Mouse (Mus musculus): Measurements from ENCODE around the gene Slc46a2. TPM values are rescaled to one million over a fixed set of nuclear protein-coding genes. Genes with fewer than 3 reads are reported as not detected.
A peak's percentile ranks its signal among the peaks of the same experiment; 100 is the strongest.

Slc46a2 gene
- polyA plus RNA-seq (2016; fragmentation: Nextera tagmentation; extraction: Ambion mirVana) = not detected in 2 replicates

DNA sequence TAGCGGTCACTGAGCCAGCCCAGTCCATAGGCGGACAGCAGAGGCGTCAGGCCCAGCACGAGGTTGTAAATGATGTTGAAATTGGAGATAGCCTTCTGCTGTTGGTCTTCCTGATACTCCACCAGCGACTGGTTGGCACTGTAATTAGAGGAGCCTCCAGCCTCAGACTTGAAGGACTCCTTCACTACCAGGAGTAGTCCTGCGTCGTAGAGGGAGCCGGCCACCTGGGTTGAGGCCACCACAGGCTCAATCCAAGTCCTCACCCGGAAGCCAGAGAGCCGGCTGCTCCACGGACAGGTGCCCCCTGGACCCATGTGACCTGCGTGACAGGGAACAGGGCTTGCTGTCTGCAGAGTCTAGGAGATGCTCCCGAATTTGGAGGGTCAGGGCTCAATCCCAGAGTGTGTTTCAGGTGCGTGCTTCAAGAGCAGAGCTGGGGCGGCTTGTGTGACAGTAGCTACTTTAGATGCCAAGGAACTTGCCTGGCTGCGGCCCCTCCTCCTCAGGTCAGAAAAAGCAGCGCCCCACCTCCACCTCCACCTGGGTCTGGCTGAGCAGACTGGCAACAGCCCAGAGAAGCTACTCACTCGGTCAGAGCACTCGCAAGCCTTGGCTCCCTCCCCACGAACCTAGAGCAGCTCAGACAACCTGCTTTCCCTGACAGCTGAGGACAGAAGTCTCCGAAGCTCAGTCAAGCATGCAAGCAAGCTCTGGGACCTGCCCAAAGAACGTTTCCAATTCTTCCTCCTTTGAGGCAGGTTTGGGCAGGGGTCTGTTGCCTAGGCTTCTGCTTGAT lies at the start of gene Slc46a2:
TSS of gene Slc46a2 (minus strand) at position 449 of the 796 bp plus-strand sequence.
- H3K4me3 ChIP-seq = peak within 1 kb of the TSS; percentile 12; the same call in 1 of the 2 replicates
- 10% methylated on average over 22 of the region's 22 CpGs for WGBS
- DNase-seq (ENCODE audit: extremely low spot score, low spot score) = no peak

GRCm38 (mm10) chr4:59963405-59964344 lies 48.8 kb upstream of the Slc46a2 start, which contains the start of gene Mup6:
Gene Mup6 (plus strand): TSS chr4:59964294.
- H3K4me1 ChIP-seq = peaks cover 7% of the 10 kb centered on the region
- no peak within 1 kb of the TSS for H3K27ac ChIP-seq
- no peaks in the 10 kb centered on the region for H3K36me3 ChIP-seq (replicated peaks)
- no peak within 1 kb of the TSS for H3K4me3 ChIP-seq
- H3K27me3 ChIP-seq (ENCODE audit: poor library complexity, severe bottlenecking) = no peaks in the 10 kb centered on the region
- no peaks in the 10 kb centered on the region for H3K9me3 ChIP-seq
- 41% methylated on average over 3 of the region's 3 CpGs for WGBS
- no peak for DNase-seq (ENCODE audit: extremely low spot score, low spot score)

More for the DNA sequence above, at the start of gene Slc46a2:
- no peak within 1 kb of the TSS for H3K27ac ChIP-seq
- H3K27me3 ChIP-seq (ENCODE audit: poor library complexity, severe bottlenecking) = peaks cover 37% of the 10 kb centered on the region
- peaks cover 12% of the 10 kb centered on the region for H3K4me1 ChIP-seq
- H3K9me3 ChIP-seq = no peaks in the 10 kb centered on the region
- no peaks in the 10 kb centered on the region for H3K36me3 ChIP-seq (replicated peaks)

DNA sequence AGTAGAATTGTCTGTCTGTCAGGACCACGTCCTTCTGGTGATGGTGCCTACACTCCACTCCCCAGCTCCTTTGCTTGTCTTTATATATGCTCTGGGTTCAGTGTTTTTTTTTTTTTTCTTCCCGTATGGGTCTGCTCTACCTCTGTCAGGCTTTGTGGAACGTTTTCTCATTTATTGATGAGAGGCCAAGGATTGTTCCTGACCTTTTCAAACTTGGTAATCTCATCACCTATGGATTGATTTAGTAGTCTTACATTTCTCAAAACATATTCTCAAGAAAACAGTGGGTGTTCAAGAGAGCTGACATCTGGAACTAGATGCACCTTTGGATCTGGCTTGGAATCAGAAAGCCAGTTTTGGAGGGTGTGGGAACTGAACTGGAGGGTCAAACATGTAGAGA lies 45.8 kb upstream of the Slc46a2 start, which contains the start of gene Mup4:
TSS of gene Mup4 (minus strand) at position 101 of the 400 bp plus-strand sequence.
- Histone ChIP-seq H3K9me3 (no peaks in the 10 kb centered on the region), H3K27me3 (ENCODE audit: poor library complexity, severe bottlenecking) (no peaks in the 10 kb centered on the region), H3K4me1 (peaks cover 7% of the 10 kb centered on the region), H3K4me3 (no peak within 1 kb of the TSS), H3K27ac (no peak within 1 kb of the TSS), H3K36me3 (replicated peaks) (no peaks in the 10 kb centered on the region)
- WGBS = 83% methylated on average over 3 of the region's 3 CpGs
- no peak for DNase-seq (ENCODE audit: extremely low spot score, low spot score)

DNA sequence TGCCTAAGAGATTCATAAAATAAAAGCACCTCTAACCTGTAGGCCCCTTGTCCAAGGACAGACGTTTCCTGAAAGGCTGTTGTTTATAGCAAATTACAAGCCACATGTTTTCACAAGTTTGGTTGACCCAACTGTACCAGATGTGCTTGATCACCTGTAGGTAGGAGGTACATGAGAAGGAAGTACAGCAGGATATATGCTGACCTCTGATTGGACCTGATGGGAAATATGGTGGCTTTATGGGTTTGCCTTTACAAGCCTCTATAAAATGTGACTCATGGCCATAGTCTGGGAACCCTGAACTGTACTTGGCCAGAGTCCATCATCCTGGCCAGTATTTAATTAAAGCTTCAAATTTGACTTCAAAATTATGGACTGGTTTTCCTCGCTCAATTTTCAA lies 22.7 kb upstream of the Slc46a2 start:
- H3K27ac ChIP-seq = no peak overlapping the region
- H3K27me3 ChIP-seq (ENCODE audit: poor library complexity, severe bottlenecking) = no peaks in the 10 kb centered on the region
- H3K4me1 ChIP-seq = no peaks in the 10 kb centered on the region
- no peaks in the 10 kb centered on the region for H3K36me3 ChIP-seq (replicated peaks)
- no peak overlapping the region for H3K4me3 ChIP-seq
- 82% methylated on average over 2 of the region's 2 CpGs for WGBS
- H3K9me3 ChIP-seq = no peaks in the 10 kb centered on the region
- no peak for DNase-seq (ENCODE audit: extremely low spot score, low spot score)

- H3K4me1 ChIP-seq = no peaks in the 10 kb centered on the region
- H3K27me3 ChIP-seq (ENCODE audit: poor library complexity, severe bottlenecking) = no peaks in the 10 kb centered on the region
- DNase-seq (ENCODE audit: extremely low spot score, low spot score) = no peak
- no peak overlapping the region for H3K4me3 ChIP-seq
- H3K27ac ChIP-seq = no peak overlapping the region
- H3K9me3 ChIP-seq = no peaks in the 10 kb centered on the region
- 58% methylated on average over 6 of the region's 6 CpGs for WGBS
- H3K36me3 ChIP-seq (replicated peaks) = no peaks in the 10 kb centered on the region
These were observed 17.8 kb upstream of the Slc46a2 start for GRCm38 (mm10) chr4:59932505-59933281.

GRCm38 (mm10) chr4:59928347-59928746 lies 13.5 kb upstream of the Slc46a2 start:
- no peaks in the 10 kb centered on the region for H3K27me3 ChIP-seq (ENCODE audit: poor library complexity, severe bottlenecking)
- no peaks in the 10 kb centered on the region for H3K36me3 ChIP-seq (replicated peaks)
- 17% methylated on average over 6 of the region's 6 CpGs for WGBS
- H3K27ac ChIP-seq = no peak overlapping the region
- H3K4me3 ChIP-seq = no peak overlapping the region
- DNase-seq (ENCODE audit: extremely low spot score, low spot score) = peak; percentile 49
- no peaks in the 10 kb centered on the region for H3K4me1 ChIP-seq
- H3K9me3 ChIP-seq = no peaks in the 10 kb centered on the region

GRCm38 (mm10) chr4:59927666-59928065 lies 12.8 kb upstream of the Slc46a2 start:
- H3K36me3 ChIP-seq (replicated peaks) = no peaks in the 10 kb centered on the region
- WGBS = 85% methylated on average over 3 of the region's 3 CpGs
- no peak for DNase-seq (ENCODE audit: extremely low spot score, low spot score)
- H3K27ac ChIP-seq = no peak overlapping the region
- H3K27me3 ChIP-seq (ENCODE audit: poor library complexity, severe bottlenecking) = no peaks in the 10 kb centered on the region
- no peaks in the 10 kb centered on the region for H3K4me1 ChIP-seq
- H3K9me3 ChIP-seq = no peaks in the 10 kb centered on the region
- H3K4me3 ChIP-seq = no peak overlapping the region

DNA sequence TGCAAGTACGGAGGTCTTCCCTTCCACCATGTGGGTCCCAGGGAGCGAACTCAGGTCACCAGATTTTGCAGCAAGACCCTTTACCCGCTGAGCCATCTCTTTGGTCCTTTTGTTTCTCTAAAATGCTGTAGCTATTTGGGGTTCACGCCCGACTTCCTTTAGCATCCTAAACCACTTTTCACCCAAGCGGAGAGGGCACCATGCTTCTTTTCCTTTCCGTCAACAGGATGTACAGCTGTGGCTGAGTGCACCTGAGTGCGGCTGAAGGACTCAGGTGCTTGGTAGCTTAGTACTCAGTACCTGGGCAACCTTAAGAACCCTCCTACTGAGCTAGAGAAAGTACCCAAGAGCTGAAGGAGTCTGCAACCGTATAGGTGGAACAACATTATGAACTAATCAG lies 10.2 kb upstream of the Slc46a2 start:
- DNase-seq (ENCODE audit: extremely low spot score, low spot score) = no peak
- 85% methylated on average over 9 of the region's 9 CpGs for WGBS
- H3K27ac ChIP-seq = no peak overlapping the region
- H3K4me3 ChIP-seq = no peak overlapping the region
- no peaks in the 10 kb centered on the region for H3K36me3 ChIP-seq (replicated peaks)
- no peaks in the 10 kb centered on the region for H3K27me3 ChIP-seq (ENCODE audit: poor library complexity, severe bottlenecking)
- H3K9me3 ChIP-seq = no peaks in the 10 kb centered on the region
- no peaks in the 10 kb centered on the region for H3K4me1 ChIP-seq

GRCm38 (mm10) chr4:59917966-59918365 lies 3.1 kb upstream of the Slc46a2 start:
- Histone ChIP-seq H3K36me3 (replicated peaks) (no peaks in the 10 kb centered on the region), H3K9me3 (no peaks in the 10 kb centered on the region), H3K27ac (no peak overlapping the region), H3K4me1 (peaks cover 12% of the 10 kb centered on the region), H3K4me3 (no peak overlapping the region), H3K27me3 (ENCODE audit: poor library complexity, severe bottlenecking) (peaks cover 34% of the 10 kb centered on the region)
- DNase-seq (ENCODE audit: extremely low spot score, low spot score) = no peak
- WGBS = 92% methylated on average over 3 of the region's 3 CpGs

- DNase-seq (ENCODE audit: extremely low spot score, low spot score) = no peak
- Histone ChIP-seq H3K4me1 (peaks cover 5% of the 10 kb centered on the region; the same call in 1 of the 2 replicates), H3K36me3 (replicated peaks) (no peaks in the 10 kb centered on the region), H3K27ac (no peak overlapping the region), H3K9me3 (no peaks in the 10 kb centered on the region), H3K4me3 (no peak overlapping the region), H3K27me3 (ENCODE audit: poor library complexity, severe bottlenecking) (peaks cover 11% of the 10 kb centered on the region)
- 97% methylated on average over 2 of the region's 2 CpGs for WGBS
These were observed 6.1 kb downstream of the Slc46a2 start for GRCm38 (mm10) chr4:59908785-59909184.

DNA sequence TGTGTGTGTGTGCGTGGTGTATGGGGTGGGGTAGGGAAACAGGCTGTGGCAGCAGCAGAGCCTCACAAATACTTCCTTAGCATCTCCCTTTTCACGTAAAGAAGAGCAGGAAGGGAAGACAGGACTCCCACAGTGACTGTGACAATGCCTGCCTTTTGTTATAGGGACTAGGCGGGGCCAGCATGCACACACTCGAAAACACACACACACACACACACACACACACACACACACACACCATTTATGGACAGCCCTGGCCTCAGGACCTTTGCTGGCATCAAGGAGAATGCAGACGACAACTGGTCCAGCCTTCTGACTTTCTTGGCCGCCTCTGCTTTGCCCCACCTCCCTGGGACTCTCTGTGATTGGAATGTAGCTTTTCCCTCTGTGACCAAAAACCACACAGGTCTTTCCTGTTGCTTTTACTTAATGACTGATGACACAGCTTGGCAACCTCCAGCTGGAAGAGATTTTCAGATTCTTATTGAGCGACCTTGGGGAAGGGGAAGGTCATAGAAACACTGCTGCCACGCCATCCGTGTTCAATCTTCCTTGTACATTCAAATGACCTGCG lies 7.1 kb downstream of the Slc46a2 start:
- Histone ChIP-seq H3K9me3 (no peaks in the 10 kb centered on the region), H3K4me1 (peaks cover 5% of the 10 kb centered on the region; the same call in 1 of the 2 replicates), H3K4me3 (no peak overlapping the region), H3K27ac (no peak overlapping the region), H3K27me3 (ENCODE audit: poor library complexity, severe bottlenecking) (peaks cover under 1% of the 10 kb centered on the region; the same call in 1 of the 2 replicates), H3K36me3 (replicated peaks) (no peaks in the 10 kb centered on the region)
- 52% methylated on average over 10 of the region's 10 CpGs for WGBS
- DNase-seq (ENCODE audit: extremely low spot score, low spot score) = no peak

DNA sequence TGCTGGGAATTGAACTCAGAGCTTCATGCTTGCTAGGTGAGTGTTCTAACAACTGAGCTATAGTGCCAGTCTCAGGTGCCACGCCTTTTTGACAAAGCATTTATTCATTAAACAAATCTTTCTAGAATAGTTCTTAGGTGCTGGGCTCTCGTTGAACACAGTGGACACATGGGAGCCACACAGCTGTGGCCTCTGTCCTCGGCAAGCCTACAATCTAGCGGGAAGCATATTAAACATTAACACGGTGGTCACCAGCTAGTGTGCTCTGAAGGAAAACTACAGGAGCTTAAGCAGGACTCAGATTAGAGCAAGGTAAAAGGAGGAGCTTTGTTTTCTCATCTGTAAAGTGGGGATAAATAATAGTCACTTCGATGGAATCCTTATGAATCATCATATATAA lies 7.8 kb downstream of the Slc46a2 start:
- H3K4me3 ChIP-seq = no peak overlapping the region
- H3K4me1 ChIP-seq = peaks cover 5% of the 10 kb centered on the region; the same call in 1 of the 2 replicates
- H3K27ac ChIP-seq = no peak overlapping the region
- DNase-seq (ENCODE audit: extremely low spot score, low spot score) = no peak
- H3K9me3 ChIP-seq = no peaks in the 10 kb centered on the region
- H3K27me3 ChIP-seq (ENCODE audit: poor library complexity, severe bottlenecking) = no peaks in the 10 kb centered on the region
- WGBS = 94% methylated on average over 6 of the region's 6 CpGs
- no peaks in the 10 kb centered on the region for H3K36me3 ChIP-seq (replicated peaks)

All from forebrain, embryonic 10.5 days (tissue).